Mouse (Mus musculus) adrenal gland, postnatal 25 days (tissue): ENCODE results near the gene Slc29a1. TPM values are rescaled to one million over a fixed set of nuclear protein-coding genes. Genes with fewer than 3 reads are reported as not detected.

Experiments
- DNase-seq: peaks from one replicate; pipeline ENCODE4 v3.0.0; 2021; ENCODE audit warnings: mixed read lengths
- total RNA-seq: library from RNA; stranded (reverse); gene quantifications from 2 replicates; pipeline ENCODE4 v1.2.3, GENCODE M21; 2021

Gene Slc29a1
- total RNA-seq, 1 experiment from 2014 or later: 173 TPM

- DNase-seq: peak; percentile 68
Measured at GRCm38 (mm10) chr17:45589844-45590243, 9.6 kb downstream of the Slc29a1 start.

DNA sequence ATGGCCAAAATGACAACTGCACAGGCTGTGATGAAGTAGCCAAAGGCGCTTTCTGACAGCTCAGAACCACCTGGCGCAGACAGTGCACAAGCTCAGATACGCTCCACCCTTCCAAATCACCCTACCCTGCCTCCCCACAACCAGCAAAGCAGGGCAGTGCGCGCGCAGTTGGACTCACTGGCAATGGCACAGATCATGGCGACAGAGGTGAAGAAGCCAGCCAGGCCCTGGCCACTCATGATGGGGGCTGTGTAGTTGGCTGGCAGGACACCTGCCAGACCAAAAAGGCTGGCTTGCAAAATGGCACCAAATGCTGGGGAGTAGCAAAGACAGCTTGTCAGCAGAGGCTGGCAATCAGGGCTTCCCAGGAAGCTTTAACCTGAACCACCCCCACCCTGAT lies 10.2 kb downstream of the Slc29a1 start:
- peak; percentile 24 for DNase-seq

GRCm38 (mm10) chr17:45588370-45588769 lies 11.0 kb downstream of the Slc29a1 start:
- no peak for DNase-seq

DNA sequence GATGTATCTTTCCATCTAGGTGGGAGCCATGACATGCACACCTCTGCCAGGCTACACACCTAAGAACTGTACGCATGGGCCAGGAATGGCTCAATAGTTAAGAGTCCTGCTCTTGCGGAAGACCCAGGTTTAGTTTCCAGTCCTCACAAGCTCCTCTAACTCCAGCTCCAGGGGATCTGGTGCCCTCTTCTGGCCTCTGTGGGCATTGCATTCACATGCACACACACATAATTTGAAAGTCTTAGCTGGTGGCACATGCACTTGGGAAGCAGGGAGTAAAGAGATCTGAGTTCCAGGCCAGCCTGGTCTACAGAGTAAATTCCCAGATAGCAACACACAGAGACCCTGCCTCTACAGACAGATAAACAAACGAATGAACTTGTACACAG lies 13.0 kb downstream of the Slc29a1 start:
- no peak for DNase-seq

- DNase-seq: no peak
Measured at GRCm38 (mm10) chr17:45585725-45586448, 13.5 kb downstream of the Slc29a1 start.

GRCm38 (mm10) chr17:45584939-45585678 lies 14.3 kb downstream of the Slc29a1 start:
- DNase-seq: peak; percentile 81

DNA sequence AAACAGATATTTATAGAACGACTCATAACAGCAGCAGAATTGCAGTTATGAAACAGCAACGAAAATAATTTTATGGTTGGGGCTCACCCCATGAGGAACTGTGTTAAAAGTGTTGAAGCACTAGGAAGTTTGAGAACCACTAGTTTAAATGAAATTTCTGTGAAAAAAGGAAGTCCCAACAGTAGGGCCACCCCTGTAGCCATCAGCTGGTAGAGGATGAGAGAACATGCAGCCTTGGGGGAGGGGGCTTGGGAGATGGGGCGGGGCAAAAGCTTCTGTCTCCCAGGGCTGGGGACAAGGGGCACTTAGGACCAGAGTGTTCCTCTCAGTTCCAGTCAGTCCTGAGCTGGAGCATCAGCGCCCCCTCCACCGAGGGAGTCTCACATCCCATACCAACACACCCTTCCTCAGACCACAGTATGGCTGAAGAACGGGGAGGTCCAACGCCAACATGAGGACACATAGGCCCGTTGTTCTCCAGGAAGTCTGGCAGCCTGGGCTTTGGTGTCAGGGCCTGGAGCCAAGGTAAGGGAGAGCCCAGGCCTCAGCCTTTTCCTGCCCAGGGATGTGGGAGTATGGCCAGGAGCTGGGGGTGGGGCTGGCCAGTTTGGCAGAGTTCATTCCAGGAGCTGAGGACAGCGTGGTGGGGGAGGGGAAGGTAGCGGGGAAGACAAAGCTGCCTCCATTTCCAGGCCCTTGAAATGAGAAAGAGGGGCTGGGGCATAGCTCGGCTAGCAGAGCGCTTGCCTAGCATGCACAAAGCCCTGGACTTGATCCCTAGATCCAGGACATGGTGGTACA lies 15.1 kb downstream of the Slc29a1 start:
- peak; percentile 80 for DNase-seq

DNA sequence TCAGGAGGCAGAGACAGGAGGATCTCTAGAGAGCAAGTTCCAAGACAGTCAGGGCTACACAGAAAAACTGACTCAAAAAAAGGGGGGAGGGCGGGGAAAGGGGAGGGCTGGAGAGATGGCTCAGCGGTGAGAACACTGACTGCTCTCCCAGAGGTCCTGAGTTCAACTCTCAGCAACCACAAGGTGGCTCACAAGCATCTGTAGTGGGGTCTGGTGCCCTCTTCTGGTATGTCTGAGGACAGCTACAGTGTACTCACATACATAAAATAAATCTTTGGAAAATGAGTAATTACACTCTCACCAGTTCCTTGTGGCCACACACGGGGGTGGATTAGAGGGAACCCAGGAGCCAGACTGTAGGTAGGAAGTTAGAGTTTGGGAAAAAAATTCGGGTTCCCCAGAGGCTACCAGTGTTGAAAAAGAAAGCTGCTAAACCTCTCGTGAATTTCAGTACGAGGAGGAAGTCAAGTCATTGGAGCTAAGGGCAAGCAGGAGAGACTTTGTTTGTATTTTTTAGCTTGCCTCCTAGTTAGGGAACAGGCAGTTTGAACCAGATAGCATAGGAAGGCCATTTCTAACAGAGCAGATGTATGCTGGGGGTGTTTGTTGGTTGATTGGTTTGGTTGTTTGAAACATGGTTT lies 16.6 kb downstream of the Slc29a1 start:
- peak; percentile 16 for DNase-seq

- DNase-seq: no peak
Measured at GRCm38 (mm10) chr17:45582188-45582587, 17.2 kb downstream of the Slc29a1 start.

- peak; percentile 59 for DNase-seq
Measured at GRCm38 (mm10) chr17:45581567-45581983, 17.8 kb downstream of the Slc29a1 start.

DNA sequence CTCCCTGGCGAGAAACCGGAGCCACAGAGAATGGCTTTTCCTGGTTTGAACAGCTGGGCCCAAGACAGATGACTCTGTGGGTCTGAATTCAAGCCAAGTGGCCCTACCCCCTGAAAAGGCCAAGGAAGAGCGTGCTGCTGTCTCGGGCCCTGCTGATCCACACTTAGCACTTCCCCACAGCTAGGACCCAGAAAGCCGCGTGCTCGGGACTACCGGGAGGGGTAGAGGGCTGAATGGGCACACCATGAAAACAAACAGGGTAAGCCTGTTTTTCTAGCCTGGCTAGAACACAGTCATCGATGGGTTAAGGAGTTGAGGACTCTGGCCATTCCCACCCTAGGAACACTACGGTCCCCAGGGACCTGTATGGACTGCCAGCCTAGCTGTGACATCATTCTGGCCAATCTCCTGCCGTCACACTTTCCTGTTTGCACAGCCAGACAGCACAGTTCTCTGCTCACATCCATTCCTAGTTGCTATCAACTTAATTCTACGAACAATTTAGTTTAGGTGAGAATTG lies 18.4 kb downstream of the Slc29a1 start:
- peak; percentile 31 for DNase-seq

- no peak for DNase-seq
Measured at GRCm38 (mm10) chr17:45579554-45579953, 19.9 kb downstream of the Slc29a1 start.

DNA sequence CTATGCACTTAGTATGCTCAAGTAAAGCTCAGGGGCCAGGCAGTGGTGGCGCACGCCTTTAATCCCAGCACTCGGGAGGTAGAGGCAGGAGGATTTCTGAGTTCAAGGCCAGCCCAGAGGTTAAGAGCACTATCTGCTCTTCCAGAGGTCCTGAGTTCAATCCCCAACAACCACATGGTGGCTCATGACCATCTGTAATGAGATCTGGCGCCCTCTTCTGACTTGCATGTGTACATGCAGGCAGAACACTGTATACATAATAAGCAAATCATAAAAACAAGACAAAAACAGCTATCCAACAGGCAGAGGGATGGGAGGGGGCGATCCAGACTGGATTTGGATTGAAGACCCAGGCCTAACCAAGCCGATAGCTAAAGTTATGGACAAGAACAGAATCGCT lies 20.6 kb downstream of the Slc29a1 start:
- DNase-seq: no peak

DNA sequence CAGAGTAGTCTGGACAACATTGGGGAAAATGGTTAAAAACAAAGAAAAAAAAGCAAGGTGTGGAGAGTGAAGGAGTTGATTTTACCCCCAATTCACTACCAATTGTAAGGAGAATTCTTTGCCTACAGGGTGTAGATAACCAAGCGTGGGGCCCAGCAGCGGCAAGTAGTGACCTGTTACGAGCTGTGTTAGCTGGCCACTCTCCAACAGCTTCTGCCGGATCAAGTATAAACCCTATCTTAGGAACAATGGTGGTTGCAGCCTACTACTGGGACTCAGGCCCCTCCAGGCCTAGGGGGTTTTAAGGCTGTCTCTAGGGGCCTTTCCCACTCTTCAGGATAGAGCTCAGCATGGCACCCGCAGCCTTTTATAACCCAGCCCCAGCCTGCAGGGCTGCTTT lies 21.2 kb downstream of the Slc29a1 start:
- DNase-seq: no peak

- DNase-seq: no peak
Measured at GRCm38 (mm10) chr17:45575123-45575897, 24.1 kb downstream of the Slc29a1 start.

- peak; percentile 75 for DNase-seq
Measured at GRCm38 (mm10) chr17:45574129-45574761, 25.2 kb downstream of the Slc29a1 start.

DNA sequence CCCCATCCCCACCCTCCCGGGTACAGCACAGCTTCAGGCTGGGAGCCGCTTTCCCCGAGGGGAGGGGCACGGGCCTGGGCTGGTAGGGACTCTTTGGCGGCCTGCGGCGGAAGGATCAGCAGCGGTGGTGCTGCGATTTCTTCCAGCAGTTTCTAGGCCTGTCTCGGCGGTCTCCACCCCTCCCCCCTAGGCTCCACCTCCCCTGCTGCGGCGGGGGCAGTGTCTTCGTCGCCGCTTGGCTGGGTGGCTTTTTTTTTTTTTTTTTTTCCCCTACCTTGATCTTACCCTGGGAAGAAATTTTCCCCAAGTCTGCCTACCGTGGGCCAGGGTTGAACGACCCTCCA lies 25.7 kb downstream of the Slc29a1 start:
- peak; percentile 97 for DNase-seq

DNA sequence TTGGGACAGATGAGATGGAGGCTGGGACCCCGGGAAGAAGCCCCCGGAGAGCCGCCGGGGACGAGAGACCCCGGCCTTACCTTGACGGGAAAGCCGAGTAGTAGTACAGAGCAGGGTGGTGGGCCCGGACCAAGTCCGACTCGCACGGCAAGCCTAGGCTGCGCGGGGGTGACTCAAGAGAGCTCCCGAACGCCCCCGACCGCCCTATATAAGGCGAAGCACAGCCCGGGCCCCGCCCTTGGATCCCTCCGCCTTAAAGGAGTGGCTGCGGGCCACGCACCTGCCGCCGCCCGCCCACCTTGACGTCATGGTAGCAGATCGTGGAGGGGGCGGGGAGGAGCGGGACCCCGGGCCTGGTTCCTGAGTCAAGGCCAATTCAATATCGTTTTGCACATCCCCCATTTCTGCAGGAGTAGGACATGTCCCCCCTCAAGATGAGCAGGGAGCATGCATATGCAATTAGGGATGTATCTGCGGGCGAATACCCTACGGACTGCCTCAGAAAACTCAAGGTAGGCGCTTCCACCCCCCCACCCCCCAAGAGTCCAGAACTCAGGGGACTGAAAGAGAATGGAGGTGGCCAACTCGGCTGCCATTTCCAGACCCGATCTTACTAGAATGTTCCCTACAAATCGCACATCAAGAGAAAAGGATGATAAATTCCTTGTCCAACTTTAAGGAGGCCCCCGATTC lies 26.2 kb downstream of the Slc29a1 start, which contains the start of gene Hsp90ab1:
Gene Hsp90ab1, minus strand, starts transcription at position 185 of the 693 bp plus-strand sequence.
- peak; percentile 99 for DNase-seq

DNA sequence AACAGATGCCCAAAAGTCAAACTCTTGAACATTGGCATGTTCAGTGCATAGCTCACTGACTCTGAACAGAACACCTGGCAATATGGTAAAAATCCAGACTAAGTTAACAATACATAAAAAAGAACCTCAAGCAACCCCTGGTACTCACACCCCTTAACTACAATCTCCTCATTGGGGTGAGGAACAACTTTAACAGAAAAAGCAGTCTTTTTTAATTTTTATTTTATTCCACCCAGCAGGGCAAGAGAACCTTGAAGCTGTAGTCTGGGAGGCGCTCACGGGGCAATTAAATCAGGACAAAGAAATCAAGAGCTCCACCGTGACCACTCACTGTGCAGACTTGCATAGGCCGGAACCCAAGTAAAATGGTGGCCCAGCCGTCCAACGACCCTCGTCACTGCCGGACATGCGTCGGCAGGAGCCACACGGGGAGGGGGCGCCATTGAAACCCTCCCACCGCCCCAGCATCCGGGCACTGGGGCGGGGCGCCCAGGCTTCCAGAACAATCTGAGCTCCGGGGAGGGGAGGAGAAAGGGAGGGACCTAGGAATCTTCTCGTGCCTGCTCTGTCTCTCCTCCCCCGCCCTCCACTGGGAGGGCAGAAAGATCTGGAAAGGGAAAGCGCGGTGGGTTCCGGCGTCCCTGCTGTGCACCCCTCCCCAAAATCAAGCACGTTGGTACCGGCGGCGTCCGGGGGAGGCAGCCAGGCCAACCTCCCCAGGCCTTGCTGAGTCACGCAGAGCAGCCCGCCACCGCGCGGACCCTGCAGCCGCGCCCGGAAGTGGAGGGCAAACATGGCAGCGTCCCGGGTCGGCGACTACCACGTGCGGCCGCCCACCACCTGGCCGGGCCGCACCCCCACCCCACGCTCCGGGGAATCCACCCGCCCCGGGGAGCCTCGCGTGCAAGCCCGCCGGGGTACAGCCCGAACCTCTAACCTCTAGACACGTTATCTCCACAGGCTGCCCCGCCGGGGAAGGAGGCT lies 27.0 kb downstream of the Slc29a1 start:
- DNase-seq: peak; percentile 79
